Mouse (Mus musculus): ENCODE results near the gene Pnlip.

GRCm38 (mm10) chr19:58650036-58650435 is 2.3 kb upstream of the Pnlip start:
- TF ChIP-seq CTCF (conservative IDR thresholded peaks at IDR 0.05; ENCODE audit: low read length), result no peak
- TF ChIP-seq NANOG (IDR thresholded peaks at IDR 0.05; ENCODE audit: borderline replicate concordance, low read length), result no peak
- no peak for TF ChIP-seq POU5F1 (IDR thresholded peaks at IDR 0.05; ENCODE audit: borderline replicate concordance, low read length)

Measured in E14TG2a.4 (cell line).